Mouse (Mus musculus) neural tube, embryonic 11.5 days (tissue): ENCODE data around the gene Nup160. TPM values are rescaled to one million over a fixed set of nuclear protein-coding genes. Genes with fewer than 3 reads are reported as not detected.

Experiments used
- ATAC-seq: fragments of 200-750 bp; cut with Nextera tagmentation; 2 replicates; pipeline ENCODE4 v1.8.0; 2017; ENCODE audit warnings: moderate number of reproducible peaks, mild to moderate bottlenecking, moderate TSS enrichment, moderate library complexity; ENCODE audit not compliant: insufficient read depth, low FRiP score, low TSS enrichment
- DNase-seq: peaks from one replicate; pipeline ENCODE4 v3.0.0-alpha.2; 2015; ENCODE audit warnings: low spot score
- H3K27ac ChIP-seq: fragments of 300-500 bp; sonication (generic); 2 replicates; pipeline ENCODE4 v1.5.1; 2014; ENCODE audit warnings: low read depth, mild to moderate bottlenecking, low read length
- H3K27me3 ChIP-seq: fragments of 300-500 bp; sonication (generic); 2 replicates; pipeline ENCODE4 v1.6.1; 2014; ENCODE audit warnings: mild to moderate bottlenecking, low read length, mixed read lengths; ENCODE audit not compliant: control insufficient read depth, insufficient read depth
- H3K36me3 ChIP-seq: fragments of 300-500 bp; sonication (generic); 2 replicates; pipeline ENCODE4 v1.6.1; 2014; ENCODE audit warnings: mild to moderate bottlenecking, low read length, moderate library complexity, mixed read lengths; ENCODE audit not compliant: control insufficient read depth, insufficient read depth
- H3K4me1 ChIP-seq: fragments of 300-500 bp; sonication (generic); 2 replicates; pipeline ENCODE4 v1.6.1; 2014; ENCODE audit warnings: low read length, mixed read lengths; ENCODE audit not compliant: control insufficient read depth, insufficient read depth
- H3K4me2 ChIP-seq: fragments of 300-500 bp; sonication (generic); 2 replicates; pipeline ENCODE4 v1.6.1; 2014; ENCODE audit warnings: low read depth, mild to moderate bottlenecking, moderate library complexity
- H3K4me3 ChIP-seq: fragments of 300-500 bp; sonication (generic); 2 replicates; pipeline ENCODE4 v1.5.1; 2014; ENCODE audit warnings: low read depth, low read length
- H3K9ac ChIP-seq: fragments of 300-500 bp; sonication (generic); 2 replicates; pipeline ENCODE4 v1.6.1; 2014; ENCODE audit warnings: mild to moderate bottlenecking, low read length
- H3K9me3 ChIP-seq: fragments of 300-500 bp; sonication (generic); 2 replicates; pipeline ENCODE4 v1.6.1; 2016; ENCODE audit warnings: low read length; ENCODE audit not compliant: control insufficient read depth
- WGBS: fragments of 180-500 bp; shearing (Covaris S2); extraction: QIAGEN DNeasy Blood & Tissue Kit; methylation state at CpG from one replicate; pipeline ENCODE4 v1.1.7; 2014; 5-methylcytosine and 5-hydroxymethylcytosine counted together
- polyA plus RNA-seq: library from polyadenylated mRNA; unstranded; fragments of >200 nt; fragmentation: Nextera tagmentation; extraction: Ambion mirVana; gene quantifications from 2 replicates; pipeline ENCODE4 v1.2.1, GENCODE M21; 2014

Gene Nup160
- polyA plus RNA-seq, 1 experiment from 2014 or later: 61.0 TPM

DNA sequence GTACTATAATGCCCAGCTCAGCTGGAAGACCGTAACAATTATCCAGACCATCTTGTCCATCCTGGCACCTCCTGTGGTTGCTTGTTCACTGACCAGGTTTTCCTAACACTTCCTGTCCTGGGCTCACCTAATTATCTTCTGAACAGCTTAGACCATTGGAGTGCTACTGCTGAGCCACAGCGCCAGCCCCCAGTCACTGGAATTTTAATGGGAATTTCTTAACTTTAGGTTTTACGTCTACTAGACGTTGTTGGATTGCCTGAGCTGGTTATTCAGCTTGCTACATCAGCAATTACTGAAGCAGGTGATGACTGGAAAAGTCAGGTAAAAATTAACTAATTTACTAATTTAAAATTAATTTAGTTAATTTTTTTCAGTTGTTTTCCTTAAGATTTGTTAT, 40.4 kb downstream of the Nup160 start:
- H3K9me3 ChIP-seq: no peaks in the 10 kb centered on the region
- H3K36me3 ChIP-seq: peaks cover 4% of the 10 kb centered on the region
- no peak overlapping the region for H3K4me2 ChIP-seq
- H3K9ac ChIP-seq: no peak overlapping the region
- DNase-seq (no peak), ATAC-seq (no peak)
- WGBS: 92% methylated on average over 4 of the region's 4 CpGs
- H3K4me1 ChIP-seq: no peaks in the 10 kb centered on the region
- H3K27ac ChIP-seq: no peak overlapping the region
- no peaks in the 10 kb centered on the region for H3K27me3 ChIP-seq
- no peak overlapping the region for H3K4me3 ChIP-seq

- no peak overlapping the region for H3K4me3 ChIP-seq
- no peak overlapping the region for H3K4me2 ChIP-seq
- H3K9ac ChIP-seq: no peak overlapping the region
- no peaks in the 10 kb centered on the region for H3K27me3 ChIP-seq
- ATAC-seq: no peak
- no peaks in the 10 kb centered on the region for H3K4me1 ChIP-seq
- H3K9me3 ChIP-seq: no peaks in the 10 kb centered on the region
- peak; percentile 13 for DNase-seq
- no peak overlapping the region for H3K27ac ChIP-seq
- WGBS: 89% methylated on average over 5 of the region's 5 CpGs
- peaks cover 2% of the 10 kb centered on the region for H3K36me3 ChIP-seq
These were observed 40.9 kb downstream of the Nup160 start for GRCm38 (mm10) chr2:90717948-90718347.

DNA sequence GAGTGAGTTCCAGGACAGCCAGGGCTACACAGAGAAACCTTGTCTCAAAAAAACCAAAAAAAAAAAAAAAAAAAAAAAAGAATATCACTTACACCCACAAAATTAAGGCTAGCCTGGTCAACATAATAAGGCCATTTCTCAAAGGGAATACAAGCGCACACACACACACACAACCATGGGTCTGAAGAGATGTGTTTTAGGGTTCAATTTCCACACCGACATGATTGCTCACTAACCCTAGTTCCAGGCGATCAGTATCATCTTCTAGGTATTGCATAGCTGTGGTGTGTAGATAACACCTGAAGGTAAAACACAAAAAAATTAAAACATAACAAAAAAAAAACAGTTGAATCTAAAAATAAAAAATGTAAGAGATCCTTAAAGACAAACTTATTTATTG, 49.8 kb downstream of the Nup160 start:
- WGBS: 98% methylated on average over 3 of the region's 3 CpGs
- ATAC-seq: no peak
- peaks cover 11% of the 10 kb centered on the region for H3K36me3 ChIP-seq

GRCm38 (mm10) chr2:90735326-90735725, 58.3 kb downstream of the Nup160 start:
- Histone ChIP-seq H3K4me2 (no peak overlapping the region), H3K4me1 (no peaks in the 10 kb centered on the region), H3K36me3 (peaks cover 12% of the 10 kb centered on the region), H3K9me3 (no peaks in the 10 kb centered on the region), H3K27me3 (no peaks in the 10 kb centered on the region), H3K9ac (no peak overlapping the region), H3K27ac (no peak overlapping the region), H3K4me3 (no peak overlapping the region)
- WGBS: 93% methylated on average over 11 of the region's 11 CpGs
- DNase-seq (no peak), ATAC-seq (no peak)

More for the DNA sequence above, 49.8 kb downstream of the Nup160 start:
- H3K27ac ChIP-seq: no peak overlapping the region
- no peaks in the 10 kb centered on the region for H3K9me3 ChIP-seq
- H3K4me2 ChIP-seq: no peak overlapping the region
- H3K4me3 ChIP-seq: no peak overlapping the region
- no peaks in the 10 kb centered on the region for H3K27me3 ChIP-seq
- no peaks in the 10 kb centered on the region for H3K4me1 ChIP-seq
- H3K9ac ChIP-seq: no peak overlapping the region
- DNase-seq: no peak

DNA sequence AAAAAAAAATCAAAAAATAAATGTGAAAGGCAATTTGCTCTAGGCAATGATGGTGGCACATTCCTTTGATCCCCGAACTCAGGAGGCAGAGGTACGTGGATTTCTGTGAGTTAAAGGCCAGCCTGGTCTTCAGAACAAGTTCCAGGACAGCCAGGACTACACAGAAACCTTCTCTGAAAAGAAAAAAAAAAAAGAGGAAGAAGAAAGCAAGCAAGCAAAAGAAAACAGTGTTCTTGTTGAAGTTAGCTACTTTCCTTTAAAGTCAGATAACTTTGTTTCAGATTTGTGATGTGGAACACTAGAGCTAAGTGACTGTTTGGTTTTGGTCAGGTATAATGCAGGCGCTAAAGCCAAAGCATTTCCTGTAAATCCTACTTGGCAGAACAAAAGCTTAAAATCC, 61.8 kb downstream of the Nup160 start:
- Histone ChIP-seq H3K4me2 (no peak overlapping the region), H3K4me3 (no peak overlapping the region), H3K4me1 (no peaks in the 10 kb centered on the region), H3K36me3 (peaks cover 5% of the 10 kb centered on the region), H3K27me3 (no peaks in the 10 kb centered on the region), H3K9me3 (no peaks in the 10 kb centered on the region), H3K9ac (no peak overlapping the region), H3K27ac (no peak overlapping the region)
- DNase-seq (no peak), ATAC-seq (no peak)
- WGBS: 86% methylated on average over 3 of the region's 3 CpGs

DNA sequence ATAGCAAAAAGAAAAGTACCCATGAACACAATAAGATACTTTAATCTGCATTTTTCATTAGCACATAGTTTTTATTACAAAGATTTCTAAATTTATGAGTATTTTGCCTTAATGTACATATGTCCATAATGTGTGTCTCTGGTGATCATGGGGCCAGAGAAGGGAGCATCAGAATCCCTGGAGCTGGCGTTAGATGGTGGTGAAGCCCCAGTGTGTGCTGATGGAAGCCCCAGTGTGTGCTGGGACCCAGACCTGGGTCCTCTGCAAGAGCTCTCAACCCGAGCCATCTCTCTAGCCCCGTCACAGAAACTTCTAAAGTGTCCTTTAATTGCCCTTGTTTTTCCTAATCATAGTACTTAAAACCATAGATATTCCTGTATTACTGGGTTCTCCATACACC, 62.3 kb downstream of the Nup160 start:
- H3K4me3 ChIP-seq: no peak overlapping the region
- no peak overlapping the region for H3K4me2 ChIP-seq
- peaks cover 2% of the 10 kb centered on the region for H3K36me3 ChIP-seq
- DNase-seq: no peak
- H3K27me3 ChIP-seq: no peaks in the 10 kb centered on the region
- no peak overlapping the region for H3K9ac ChIP-seq
- WGBS: 90% methylated on average over 3 of the region's 3 CpGs
- no peaks in the 10 kb centered on the region for H3K9me3 ChIP-seq
- no peak overlapping the region for H3K27ac ChIP-seq
- H3K4me1 ChIP-seq: no peaks in the 10 kb centered on the region
- no peak for ATAC-seq

- Histone ChIP-seq H3K4me3 (no peak overlapping the region), H3K4me1 (no peaks in the 10 kb centered on the region), H3K9ac (no peak overlapping the region), H3K9me3 (no peaks in the 10 kb centered on the region), H3K4me2 (no peak overlapping the region), H3K27ac (no peak overlapping the region), H3K36me3 (peaks cover 2% of the 10 kb centered on the region), H3K27me3 (no peaks in the 10 kb centered on the region)
- DNase-seq (no peak), ATAC-seq (no peak)
- 86% methylated on average over 5 of the region's 5 CpGs for WGBS
These were observed 62.9 kb downstream of the Nup160 start for GRCm38 (mm10) chr2:90739921-90740320.

GRCm38 (mm10) chr2:90744285-90745052, 67.5 kb downstream of the Nup160 start:
- DNase-seq: no peak
- H3K4me2 ChIP-seq: peak overlapping the region; percentile 45
- H3K9ac ChIP-seq: peak overlapping the region; percentile 41; the same call in 1 of the 2 replicates
- H3K27ac ChIP-seq: peak overlapping the region; percentile 85
- H3K4me1 ChIP-seq: no peaks in the 10 kb centered on the region
- peak overlapping the region; percentile 95 for H3K4me3 ChIP-seq
- WGBS: 66% methylated on average over 12 of the region's 12 CpGs
- H3K36me3 ChIP-seq: 0 out of 2 replicates have a peak, but pooled peaks cover 3% of the 10 kb centered on the region
- ATAC-seq: peak; percentile 2; the same call in 1 of the 2 replicates
- H3K27me3 ChIP-seq: no peaks in the 10 kb centered on the region
- no peaks in the 10 kb centered on the region for H3K9me3 ChIP-seq

DNA sequence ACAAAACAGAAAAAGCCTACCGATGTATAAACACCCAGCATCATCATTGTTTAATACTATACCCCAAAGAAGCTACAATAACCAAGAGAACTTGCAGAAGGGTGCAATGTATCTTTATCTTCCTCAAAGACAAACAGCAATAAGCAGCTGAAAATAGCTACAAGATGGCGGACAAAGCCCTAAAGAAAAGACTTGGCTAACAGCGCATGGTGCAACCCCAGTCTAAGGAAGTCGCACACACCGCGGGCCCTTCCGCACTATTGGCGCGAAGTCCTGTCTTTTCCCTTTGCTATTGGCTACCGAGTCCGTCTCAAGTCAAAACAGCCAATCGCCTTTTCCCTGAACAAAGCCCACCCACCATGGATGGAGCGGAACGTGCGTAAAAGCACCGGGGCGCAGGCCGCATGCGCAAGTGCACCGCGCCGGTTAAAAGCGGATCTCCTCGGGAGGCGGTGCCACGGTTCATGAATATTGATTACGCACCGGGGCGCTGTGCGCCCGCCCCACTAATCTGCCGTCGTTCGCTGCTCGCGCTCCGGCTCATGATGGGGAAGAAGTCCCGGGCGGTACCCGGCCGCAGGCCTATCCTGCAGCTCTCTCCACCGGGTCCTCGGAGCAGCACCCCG, 68.2 kb downstream of the Nup160 start, which contains the start of gene Fnbp4:
Fnbp4 (plus strand) TSS at position 318 of the 626 bp plus-strand sequence.
- 0 out of 2 replicates have a peak, but pooled peaks cover 3% of the 10 kb centered on the region for H3K36me3 ChIP-seq
- peak; percentile 99 for ATAC-seq
- WGBS: under 1% methylated on average over 43 of the region's 44 CpGs

More for the DNA sequence above, 68.2 kb downstream of the Nup160 start, which contains the start of gene Fnbp4:
- H3K4me2 ChIP-seq: peak within 1 kb of the TSS; percentile 75
- no peaks in the 10 kb centered on the region for H3K4me1 ChIP-seq
- peak within 1 kb of the TSS; percentile 95 for H3K4me3 ChIP-seq
- H3K27ac ChIP-seq: peak within 1 kb of the TSS; percentile 91
- no peaks in the 10 kb centered on the region for H3K9me3 ChIP-seq
- no peaks in the 10 kb centered on the region for H3K27me3 ChIP-seq
- peak within 1 kb of the TSS; percentile 98 for H3K9ac ChIP-seq
- peak; percentile 99 for DNase-seq
